Mouse (Mus musculus) skeletal muscle tissue, postnatal 0 days (tissue): ENCODE data around the gene BC107364. TPM values are rescaled to one million over a fixed set of nuclear protein-coding genes. Genes with fewer than 3 reads are reported as not detected.

ENCODE experiments used
- polyA plus RNA-seq: library from polyadenylated mRNA; unstranded; fragments of >200 nt; fragmentation: Nextera tagmentation; extraction: Ambion mirVana; gene quantifications from 2 replicates; pipeline ENCODE4 v1.2.1, GENCODE M21; 2015

The BC107364 gene
- 0.14 and 0.28 TPM in 2 replicates for polyA plus RNA-seq

DNA sequence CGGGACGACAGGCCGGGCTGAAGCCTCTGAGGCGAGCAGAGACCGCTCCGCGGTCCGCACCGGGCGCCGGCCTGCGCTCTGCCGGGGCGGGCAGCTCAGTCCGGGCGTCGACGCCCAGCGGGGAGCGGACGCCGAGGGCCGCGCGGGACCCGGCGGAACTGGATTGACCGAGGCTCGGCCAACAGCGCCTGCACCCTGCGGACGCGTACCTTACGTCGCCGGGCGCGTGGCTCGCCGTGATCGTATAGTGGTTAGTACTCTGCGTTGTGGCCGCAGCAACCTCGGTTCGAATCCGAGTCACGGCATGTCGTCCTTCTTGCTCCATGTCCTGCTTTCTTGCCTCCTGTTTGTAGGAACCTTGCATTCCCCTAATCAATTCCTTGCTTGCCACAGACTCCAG lies at the start of gene BC107364:
BC107364 (minus strand) TSS at position 45 of the 400 bp plus-strand sequence.

Other genes starting within 250 kb of the BC107364 start
- gene Bola1, start 232.6 kb downstream of the BC107364 start, polyA plus RNA-seq: 47.6 and 49.2 TPM in 2 replicates
- gene Hist2h2ab, start 232.4 kb downstream of the BC107364 start, polyA plus RNA-seq: 0.63 TPM in 1 of 2 replicates, not detected in the other
- 2.5 and 2.6 TPM in 2 replicates for gene Hist2h2ac, start 231.4 kb downstream of the BC107364 start, polyA plus RNA-seq
- gene Hist2h2be, start 231.2 kb downstream of the BC107364 start, polyA plus RNA-seq: 1.4 and 1.6 TPM in 2 replicates
- gene Hist2h3c2, start 213.2 kb downstream of the BC107364 start, polyA plus RNA-seq: 4.7 and 4.9 TPM in 2 replicates
- 149 and 171 TPM in 2 replicates for gene Hist2h2aa2, start 212.0 kb downstream of the BC107364 start, polyA plus RNA-seq
- gene Hist2h2aa1, start 206.8 kb downstream of the BC107364 start, polyA plus RNA-seq: 42.9 and 46.5 TPM in 2 replicates
- gene Hist2h3c1, start 205.6 kb downstream of the BC107364 start, polyA plus RNA-seq: 0.76 TPM in 1 of 2 replicates, not detected in the other
- gene Hist2h4, start 189.0 kb downstream of the BC107364 start, polyA plus RNA-seq: 2.2 and 6.7 TPM in 2 replicates
- 10.9 and 17.3 TPM in 2 replicates for gene Hist2h3b, start 183.7 kb downstream of the BC107364 start, polyA plus RNA-seq
- gene Hist2h2bb, start 182.6 kb downstream of the BC107364 start, polyA plus RNA-seq: 3.3 and 4.0 TPM in 2 replicates
- 3.3 and 4.7 TPM in 2 replicates for gene Fcgr1, start 158.3 kb downstream of the BC107364 start, polyA plus RNA-seq
- 125 and 141 TPM in 2 replicates for gene Hfe2, start 72.9 kb upstream of the BC107364 start, polyA plus RNA-seq
- 222 and 240 TPM in 2 replicates for gene Txnip, start 105.7 kb upstream of the BC107364 start, polyA plus RNA-seq
- gene Gm16253, start 124.7 kb upstream of the BC107364 start, polyA plus RNA-seq: 1.4 and 1.7 TPM in 2 replicates
- gene Polr3gl, start 141.9 kb upstream of the BC107364 start, polyA plus RNA-seq: 31.7 and 37.7 TPM in 2 replicates
- 1.7 and 1.9 TPM in 2 replicates for gene Ankrd34a, start 144.3 kb upstream of the BC107364 start, polyA plus RNA-seq
- 4.0 and 4.3 TPM in 2 replicates for gene Lix1l, start 148.8 kb upstream of the BC107364 start, polyA plus RNA-seq
- 63.7 and 74.3 TPM in 2 replicates for gene Rbm8a, start 177.6 kb upstream of the BC107364 start, polyA plus RNA-seq
- gene Pex11b, start 183.1 kb upstream of the BC107364 start, polyA plus RNA-seq: 40.3 and 41.8 TPM in 2 replicates
- 0.04 and 0.06 TPM in 2 replicates for gene Gm42957, start 183.2 kb upstream of the BC107364 start, polyA plus RNA-seq
- 0.86 and 0.88 TPM in 2 replicates for gene Itga10, start 193.3 kb upstream of the BC107364 start, polyA plus RNA-seq
- gene Ankrd35, start 217.8 kb upstream of the BC107364 start, polyA plus RNA-seq: 1.6 and 2.3 TPM in 2 replicates
- 21.6 and 23.0 TPM in 2 replicates for gene Pias3, start 244.1 kb upstream of the BC107364 start, polyA plus RNA-seq